Mouse (Mus musculus): ENCODE data around the gene Ifna9.
"Not testable (repeated sequence)": the region's sequence is repeated elsewhere in the genome, so short reads cannot be mapped to it uniquely, and the experiment has no call there.

The Ifna9 gene

GRCm38 (mm10) chr4:88592285-88592684 is at the start of gene Ifna9:
Gene Ifna9, minus strand, starts transcription at chr4:88592385.
- no peak for DNase-seq

- DNase-seq: peak; percentile 98
Observed at GRCm38 (mm10) chr4:88641077-88641831, 49.1 kb upstream of the Ifna9 start.

GRCm38 (mm10) chr4:88640704-88641076 is 48.5 kb upstream of the Ifna9 start:
- DNase-seq: no peak

GRCm38 (mm10) chr4:88634311-88634710 is 42.1 kb upstream of the Ifna9 start, which contains the start of gene C87499:
Gene C87499, minus strand, starts transcription at chr4:88634411.
- no peak for DNase-seq

GRCm38 (mm10) chr4:88603276-88603675 is 11.1 kb upstream of the Ifna9 start, which contains the start of gene Ifna12:
Gene Ifna12, minus strand, starts transcription at chr4:88603376.
- no peak for DNase-seq

GRCm38 (mm10) chr4:88571698-88572097 is 20.5 kb downstream of the Ifna9 start, which contains the start of gene Ifna14:
Gene Ifna14, minus strand, starts transcription at chr4:88571798.
- no peak for DNase-seq

GRCm38 (mm10) chr4:88561791-88562190 is 30.4 kb downstream of the Ifna9 start:
- DNase-seq: no peak

GRCm38 (mm10) chr4:88558145-88558544 is 34.0 kb downstream of the Ifna9 start, which contains the start of gene Ifna15:
Gene Ifna15, minus strand, starts transcription at chr4:88558245.
- DNase-seq: not testable (repeated sequence)

- peak; percentile 59 for DNase-seq
Observed at GRCm38 (mm10) chr4:88550161-88550945, 41.8 kb downstream of the Ifna9 start.

- no peak for DNase-seq
Observed at GRCm38 (mm10) chr4:88547986-88548385, 44.2 kb downstream of the Ifna9 start.

- DNase-seq: no peak
Observed at GRCm38 (mm10) chr4:88543649-88544234, 48.4 kb downstream of the Ifna9 start.
